Mouse (Mus musculus) natural killer cell, adult 2 months (primary cell): ENCODE data around the gene 4931414P19Rik.
A peak's percentile ranks its signal among the peaks of the same experiment; 100 is the strongest.

Source experiments
- DNase-seq, 2 experiments: peaks; one replicate each; pipeline ENCODE4 v3.0.0; 2022; ENCODE audit warnings: low spot score in 2 of 2

The 4931414P19Rik gene

GRCm38 (mm10) chr14:54605752-54606321 lies at the start of gene 4931414P19Rik:
Gene 4931414P19Rik, minus strand, starts transcription at chr14:54605993.
- peak; percentile 49 to 66 for DNase-seq

GRCm38 (mm10) chr14:54653496-54653895 lies 47.7 kb upstream of the 4931414P19Rik start:
- DNase-seq, result peak; percentile 68 to 74

- DNase-seq, result no peak
These were observed 47.0 kb upstream of the 4931414P19Rik start for GRCm38 (mm10) chr14:54652787-54653186.

GRCm38 (mm10) chr14:54651556-54651955 lies 45.8 kb upstream of the 4931414P19Rik start:
- DNase-seq, result no peak

GRCm38 (mm10) chr14:54650621-54651454 lies 45.0 kb upstream of the 4931414P19Rik start:
- peak; percentile 81 to 88 for DNase-seq

GRCm38 (mm10) chr14:54647900-54648299 lies 42.1 kb upstream of the 4931414P19Rik start:
- DNase-seq, result no peak

- no peak for DNase-seq
These were observed 41.3 kb upstream of the 4931414P19Rik start for GRCm38 (mm10) chr14:54646898-54647636.

GRCm38 (mm10) chr14:54646455-54646854 lies 40.7 kb upstream of the 4931414P19Rik start:
- DNase-seq, result no peak

GRCm38 (mm10) chr14:54644294-54644693 lies 38.5 kb upstream of the 4931414P19Rik start:
- DNase-seq, result no peak

- no peak for DNase-seq
These were observed 37.2 kb upstream of the 4931414P19Rik start for GRCm38 (mm10) chr14:54643011-54643410.

GRCm38 (mm10) chr14:54642224-54642944 lies 36.6 kb upstream of the 4931414P19Rik start:
- no peak for DNase-seq

GRCm38 (mm10) chr14:54641305-54641969 lies 35.6 kb upstream of the 4931414P19Rik start, which contains the start of gene Cdh24:
Gene Cdh24, minus strand, starts transcription at chr14:54641364.
- peak; percentile 74 to 85 for DNase-seq

GRCm38 (mm10) chr14:54640946-54641304 lies 35.1 kb upstream of the 4931414P19Rik start, which contains the start of gene Gm17606:
Gene Gm17606, plus strand, starts transcription at chr14:54640952.
- DNase-seq, result no peak

- DNase-seq, result no peak
These were observed 34.3 kb upstream of the 4931414P19Rik start for GRCm38 (mm10) chr14:54640121-54640520.

GRCm38 (mm10) chr14:54638210-54638609 lies 32.4 kb upstream of the 4931414P19Rik start:
- no peak for DNase-seq

GRCm38 (mm10) chr14:54636954-54637353 lies 31.2 kb upstream of the 4931414P19Rik start:
- DNase-seq, result peak; percentile 44 to 66

- no peak for DNase-seq
These were observed 28.4 kb upstream of the 4931414P19Rik start for GRCm38 (mm10) chr14:54634182-54634581.

GRCm38 (mm10) chr14:54632252-54632651 lies 26.5 kb upstream of the 4931414P19Rik start:
- DNase-seq, result no peak

GRCm38 (mm10) chr14:54631240-54631599 lies 25.4 kb upstream of the 4931414P19Rik start:
- no peak for DNase-seq

GRCm38 (mm10) chr14:54630583-54631239 lies 24.9 kb upstream of the 4931414P19Rik start:
- no peak for DNase-seq

- DNase-seq, result no peak
These were observed 24.0 kb upstream of the 4931414P19Rik start for GRCm38 (mm10) chr14:54629797-54630196.
